Mouse (Mus musculus) CH12.LX (cell line): ENCODE data around the gene Vps18.

ENCODE experiments used
- CTCF ChIP-seq, 2 experiments: IDR thresholded peaks in 1 of 2; conservative IDR thresholded peaks in 1 of 2; 2 replicates each; pipeline ENCODE4 v1.5.1; 2011 to 2012; ENCODE audit warnings: low read depth in 2 of 2, low read length in 2 of 2, improper control_type of control experiment in 1 of 2, inconsistent platforms in 1 of 2, mild to moderate bottlenecking in 1 of 2, moderate library complexity in 1 of 2
- E2F4 ChIP-seq: IDR thresholded peaks from 2 replicates; pipeline ENCODE4 v1.6.1; 2011; ENCODE audit warnings: low read depth, low read length, improper control_type of control experiment; ENCODE audit not compliant: insufficient replicate concordance
- ELF1 ChIP-seq: IDR thresholded peaks from 2 replicates; pipeline ENCODE4 v1.6.1; 2014; ENCODE audit warnings: low read depth, mild to moderate bottlenecking, inconsistent platforms, low read length, improper control_type of control experiment
- EP300 ChIP-seq: IDR thresholded peaks from 2 replicates; pipeline ENCODE4 v1.6.1; 2011; ENCODE audit warnings: low read length, improper control_type of control experiment
- HCFC1 ChIP-seq: IDR thresholded peaks from 2 replicates; pipeline ENCODE4 v1.6.1; 2012; ENCODE audit warnings: low read depth, mild to moderate bottlenecking, inconsistent platforms, low read length, improper control_type of control experiment
- KAT2A ChIP-seq: IDR thresholded peaks from 2 replicates; pipeline ENCODE4 v1.6.1; 2012; ENCODE audit warnings: low read length, improper control_type of control experiment, inconsistent platforms; ENCODE audit not compliant: insufficient replicate concordance
- MYC ChIP-seq: IDR thresholded peaks from 2 replicates; pipeline ENCODE4 v1.6.1; 2011; ENCODE audit warnings: low read depth, mild to moderate bottlenecking, improper control_type of control experiment, low read length
- POLR2AphosphoS2 ChIP-seq: IDR thresholded peaks from 2 replicates; pipeline ENCODE4 v1.6.1; 2011; ENCODE audit warnings: low read depth, low read length, improper control_type of control experiment
- SIN3A ChIP-seq: IDR thresholded peaks from 2 replicates; pipeline ENCODE4 v1.6.1; 2012; ENCODE audit warnings: low read length, improper control_type of control experiment, inconsistent platforms
- TBP ChIP-seq: conservative IDR thresholded peaks from 2 replicates; pipeline ENCODE4 v1.6.1; 2011; ENCODE audit warnings: low read depth, low read length, improper control_type of control experiment
- ZKSCAN1 ChIP-seq: IDR thresholded peaks from 2 replicates; pipeline ENCODE4 v1.6.1; 2012; ENCODE audit warnings: low read depth, inconsistent platforms, low read length, improper control_type of control experiment, borderline replicate concordance

GRCm38 (mm10) chr2:119298839-119299238 lies 10.3 kb downstream of the Vps18 start:
- TF ChIP-seq ELF1 (no peak), EP300 (no peak), TBP (no peak), CTCF (conservative IDR thresholded peaks at IDR 0.05 in 1 of 2, IDR thresholded peaks at IDR 0.05 in 1 of 2; ENCODE audit: low read depth in 2 of 2, low read length in 2 of 2) (no peak), SIN3A (no peak), MYC (no peak), E2F4 (no peak), HCFC1 (no peak), KAT2A (no peak), ZKSCAN1 (no peak), POLR2AphosphoS2 (no peak)
